Mouse (Mus musculus): Measurements from ENCODE around the gene Jsrp1. TPM values are rescaled to one million over a fixed set of nuclear protein-coding genes. Genes with fewer than 3 reads are reported as not detected.
A peak's percentile ranks its signal among the peaks of the same experiment; 100 is the strongest.

The Jsrp1 gene
- polyA plus RNA-seq, 1 experiment: 343 TPM

DNA sequence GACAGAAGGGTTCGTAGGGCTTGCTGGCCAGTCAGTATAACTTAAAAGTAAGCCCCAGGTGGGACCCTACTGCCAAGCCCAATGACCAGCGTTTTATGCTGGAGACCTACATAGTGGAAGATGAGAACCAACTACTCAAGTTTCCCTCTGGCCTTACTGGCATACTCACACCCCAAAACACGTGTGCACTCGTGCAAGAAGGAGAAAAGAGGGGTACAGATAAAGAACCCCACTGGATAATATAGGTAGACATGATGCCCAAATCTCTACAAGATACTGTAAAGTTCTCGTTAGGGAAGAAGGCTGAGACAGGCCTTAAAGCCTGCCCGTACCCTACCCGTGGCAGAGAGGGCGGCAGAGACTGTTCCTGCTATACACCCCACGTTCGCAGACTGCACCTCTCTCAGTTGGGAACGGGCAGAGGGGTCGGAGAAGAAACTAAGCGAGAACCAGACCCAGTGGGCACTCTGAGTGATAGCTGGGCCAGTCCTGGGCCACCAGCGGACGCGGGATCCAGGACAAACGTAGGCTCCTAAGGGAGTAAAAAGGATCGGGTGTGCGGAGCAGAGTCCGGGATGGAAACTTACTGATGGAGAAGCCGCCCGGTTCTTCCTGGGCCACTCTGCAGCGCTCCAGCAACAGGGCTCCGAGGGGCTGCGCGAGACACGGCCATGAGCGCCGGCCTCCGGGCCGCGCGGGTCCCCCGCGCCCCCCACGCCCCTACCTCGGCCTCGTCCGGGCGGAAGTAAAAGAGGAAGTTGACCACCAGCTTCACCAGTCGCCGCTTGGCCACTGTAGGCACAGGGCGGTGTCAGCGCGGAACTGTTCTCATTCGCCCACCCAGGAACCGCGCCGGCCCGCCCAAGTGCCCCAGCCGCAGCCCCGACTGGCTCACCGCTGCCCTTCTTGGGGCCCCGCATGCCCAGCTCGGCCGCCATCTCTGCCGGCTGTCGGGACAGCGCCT is 15.8 kb downstream of the Jsrp1 start:
- TF ChIP-seq MYOG (IDR thresholded peaks at IDR 0.05; ENCODE audit: control insufficient read depth in 1 of 3, insufficient read depth in 1 of 3, insufficient read length in 2 of 3, low read depth in 2 of 3): peak in 1 of 3 experiments; percentile 35
- no peak for TF ChIP-seq TCF3 (IDR thresholded peaks at IDR 0.05; ENCODE audit: insufficient read length, low read depth)
- no peak for TF ChIP-seq MAX (IDR thresholded peaks at IDR 0.05; ENCODE audit: low read depth)
- no peak for TF ChIP-seq TCF12 (IDR thresholded peaks at IDR 0.05; ENCODE audit: insufficient read depth, poor library complexity, severe bottlenecking)
- Histone ChIP-seq H3K36me3 (ENCODE audit: control insufficient read depth, insufficient read depth) (peaks cover 28% of the 10 kb centered on the region), H3K4me2 (ENCODE audit: low read depth) (peak overlapping the region; percentile 86), H3K79me2 (ENCODE audit: control insufficient read depth, insufficient read depth) (peaks cover 58% of the 10 kb centered on the region), H3K4me3 (peak overlapping the region; percentile 98), H3ac (ENCODE audit: control insufficient read depth, insufficient read length) (peak overlapping the region; percentile 91), H3K27me3 (ENCODE audit: control insufficient read depth, insufficient read depth, insufficient read length) (no peaks in the 10 kb centered on the region)

GRCm38 (mm10) chr10:80796307-80796848 is 16.9 kb downstream of the Jsrp1 start:
- H3K36me3 ChIP-seq (ENCODE audit: control insufficient read depth, insufficient read depth): peaks cover 20% of the 10 kb centered on the region
- TF ChIP-seq POLR2AphosphoS2 (IDR thresholded peaks at IDR 0.05; ENCODE audit: insufficient read length, low read depth) (peak; percentile 61), SRF (IDR thresholded peaks at IDR 0.05; ENCODE audit: control insufficient read depth, insufficient read length, low read depth) (no peak), POLR2A (IDR thresholded peaks at IDR 0.05; ENCODE audit: insufficient read length, low read depth) (peak; percentile 2), REST (IDR thresholded peaks at IDR 0.05; ENCODE audit: insufficient read depth, insufficient read length) (no peak)
- H3K27me3 ChIP-seq (ENCODE audit: control insufficient read depth, insufficient read depth, insufficient read length): no peaks in the 10 kb centered on the region
- H3K4me3 ChIP-seq: peak overlapping the region; percentile 98
- H3K4me2 ChIP-seq (ENCODE audit: low read depth): peak overlapping the region; percentile 86
- no peak overlapping the region for H3ac ChIP-seq (ENCODE audit: control insufficient read depth, insufficient read length)
- H3K79me2 ChIP-seq (ENCODE audit: control insufficient read depth, insufficient read depth): peaks cover 54% of the 10 kb centered on the region

GRCm38 (mm10) chr10:80794750-80795149 is 18.5 kb downstream of the Jsrp1 start:
- Histone ChIP-seq H3K36me3 (ENCODE audit: control insufficient read depth, insufficient read depth) (peaks cover 11% of the 10 kb centered on the region), H3ac (ENCODE audit: control insufficient read depth, insufficient read length) (no peak overlapping the region), H3K4me2 (ENCODE audit: low read depth) (no peak overlapping the region), H3K4me3 (no peak overlapping the region), H3K79me2 (ENCODE audit: control insufficient read depth, insufficient read depth) (peaks cover 37% of the 10 kb centered on the region), H3K27me3 (ENCODE audit: control insufficient read depth, insufficient read depth, insufficient read length) (no peaks in the 10 kb centered on the region)
- TF ChIP-seq MYOD1 (IDR thresholded peaks at IDR 0.05; ENCODE audit: control insufficient read depth in 1 of 3, insufficient read length in 2 of 3, low read depth in 2 of 3): no peak
- TF ChIP-seq SRF (IDR thresholded peaks at IDR 0.05; ENCODE audit: control insufficient read depth, insufficient read length, low read depth): no peak
- no peak for TF ChIP-seq TCF3 (IDR thresholded peaks at IDR 0.05; ENCODE audit: insufficient read length, low read depth)

GRCm38 (mm10) chr10:80793803-80794202 is 19.5 kb downstream of the Jsrp1 start:
- TF ChIP-seq USF1 (IDR thresholded peaks at IDR 0.05; ENCODE audit: low read depth) (no peak), POLR2AphosphoS2 (IDR thresholded peaks at IDR 0.05; ENCODE audit: insufficient read length, low read depth) (peak; percentile 52), TCF12 (IDR thresholded peaks at IDR 0.05; ENCODE audit: insufficient read depth, poor library complexity, severe bottlenecking) (peak; percentile 56), SRF (IDR thresholded peaks at IDR 0.05; ENCODE audit: control insufficient read depth, insufficient read length, low read depth) (no peak), TCF3 (IDR thresholded peaks at IDR 0.05; ENCODE audit: insufficient read length, low read depth) (peak; percentile 49), MYOD1 (IDR thresholded peaks at IDR 0.05; ENCODE audit: control insufficient read depth in 1 of 3, insufficient read length in 2 of 3, low read depth in 2 of 3) (peak in 2 of 3 experiments; percentile 87 to 96), MYOG (IDR thresholded peaks at IDR 0.05; ENCODE audit: control insufficient read depth in 1 of 3, insufficient read depth in 1 of 3, insufficient read length in 2 of 3, low read depth in 2 of 3) (peak in 2 of 3 experiments; percentile 68 to 95)
- Histone ChIP-seq H3K27me3 (ENCODE audit: control insufficient read depth, insufficient read depth, insufficient read length) (no peaks in the 10 kb centered on the region), H3K4me3 (no peak overlapping the region), H3K79me2 (ENCODE audit: control insufficient read depth, insufficient read depth) (peaks cover 28% of the 10 kb centered on the region), H3K4me2 (ENCODE audit: low read depth) (no peak overlapping the region), H3ac (ENCODE audit: control insufficient read depth, insufficient read length) (no peak overlapping the region), H3K36me3 (ENCODE audit: control insufficient read depth, insufficient read depth) (peaks cover 16% of the 10 kb centered on the region)

DNA sequence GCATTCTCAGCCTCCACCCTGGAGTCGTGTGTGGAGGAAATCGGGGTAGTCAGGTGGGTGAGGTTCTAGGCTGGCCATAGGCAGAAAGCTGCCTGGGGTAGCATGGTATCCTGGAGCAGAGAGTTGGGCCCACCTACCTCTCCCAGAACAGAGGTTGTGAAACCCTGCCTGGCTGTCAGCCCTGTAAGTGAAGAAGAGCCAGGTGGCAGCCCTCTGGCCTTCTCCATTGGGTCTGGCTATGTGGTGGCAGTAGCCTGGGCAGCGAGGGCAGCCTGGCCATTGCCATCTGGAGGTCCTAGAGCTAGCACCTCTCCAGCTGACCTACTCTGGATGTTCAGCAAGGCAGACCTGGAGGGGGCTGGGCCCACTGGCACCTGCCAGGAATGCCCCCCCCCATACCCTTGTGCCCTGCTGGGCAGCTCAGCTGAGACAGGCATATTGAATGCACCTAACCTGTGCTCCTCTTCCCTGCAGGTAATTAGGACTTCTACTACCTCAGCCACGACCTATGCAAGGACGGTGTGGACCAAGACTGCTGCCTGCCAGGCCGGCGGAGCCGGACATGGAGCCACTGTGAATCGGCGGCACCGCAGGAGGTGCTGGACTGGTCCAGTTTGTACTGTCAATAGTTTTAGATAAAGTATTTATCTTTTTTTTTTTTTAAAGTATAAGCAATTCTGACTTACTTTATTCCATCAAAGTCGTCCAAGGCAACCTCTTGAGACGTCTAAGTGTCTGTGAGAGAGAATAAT is 20.1 kb downstream of the Jsrp1 start:
- Histone ChIP-seq H3K4me3 (no peak overlapping the region), H3K36me3 (ENCODE audit: control insufficient read depth, insufficient read depth) (peaks cover 16% of the 10 kb centered on the region), H3K79me2 (ENCODE audit: control insufficient read depth, insufficient read depth) (peaks cover 25% of the 10 kb centered on the region), H3K4me2 (ENCODE audit: low read depth) (no peak overlapping the region), H3ac (ENCODE audit: control insufficient read depth, insufficient read length) (no peak overlapping the region), H3K27me3 (ENCODE audit: control insufficient read depth, insufficient read depth, insufficient read length) (no peaks in the 10 kb centered on the region)
- no peak for TF ChIP-seq POLR2A (IDR thresholded peaks at IDR 0.05; ENCODE audit: insufficient read length, low read depth)
- no peak for TF ChIP-seq REST (IDR thresholded peaks at IDR 0.05; ENCODE audit: insufficient read depth, insufficient read length)
- peak; percentile 13 for TF ChIP-seq POLR2AphosphoS2 (IDR thresholded peaks at IDR 0.05; ENCODE audit: insufficient read length, low read depth)
- no peak for TF ChIP-seq MAX (IDR thresholded peaks at IDR 0.05; ENCODE audit: low read depth)

Data from myocyte (in vitro differentiated cells).